Mouse (Mus musculus) forebrain, embryonic 16.5 days (tissue): ENCODE results near the gene Thap12. TPM values are rescaled to one million over a fixed set of nuclear protein-coding genes. Genes with fewer than 3 reads are reported as not detected.

Experiments
- ATAC-seq: fragments of 200-750 bp; cut with Nextera tagmentation; 2 replicates; pipeline ENCODE4 v1.8.0; 2017; ENCODE audit warnings: mild to moderate bottlenecking, moderate library complexity
- H3K27ac ChIP-seq: fragments of 300-500 bp; sonication (generic); 2 replicates; pipeline ENCODE4 v1.5.1; 2014; ENCODE audit warnings: low read length, control low read depth
- H3K27me3 ChIP-seq: fragments of 300-500 bp; sonication (generic); replicated peaks from 2 replicates; pipeline ENCODE4 v1.6.1; 2014; ENCODE audit warnings: low read length; ENCODE audit not compliant: control insufficient read depth, insufficient read depth
- H3K36me3 ChIP-seq: fragments of 300-500 bp; sonication (generic); 2 replicates; pipeline ENCODE4 v1.6.1; 2014; ENCODE audit not compliant: control insufficient read depth, insufficient read depth
- H3K4me1 ChIP-seq: fragments of 300-500 bp; sonication (generic); replicated peaks from 2 replicates; pipeline ENCODE4 v1.6.1; 2014; ENCODE audit warnings: low read length; ENCODE audit not compliant: control insufficient read depth, insufficient read depth
- H3K4me2 ChIP-seq: fragments of 300-500 bp; sonication (generic); 2 replicates; pipeline ENCODE4 v1.6.1; 2014; ENCODE audit warnings: mild to moderate bottlenecking, low read length, control low read depth
- H3K4me3 ChIP-seq: fragments of 300-500 bp; sonication (generic); replicated peaks from 2 replicates; pipeline ENCODE4 v1.5.1; 2014; ENCODE audit warnings: mild to moderate bottlenecking, low read length, control low read depth
- H3K9ac ChIP-seq: fragments of 300-500 bp; sonication (generic); replicated peaks from 2 replicates; pipeline ENCODE4 v1.6.1; 2014; ENCODE audit warnings: low read depth, low read length, control low read depth
- H3K9me3 ChIP-seq: fragments of 300-500 bp; sonication (generic); 2 replicates; pipeline ENCODE4 v1.6.1; 2016; ENCODE audit warnings: low read length; ENCODE audit not compliant: control insufficient read depth
- WGBS: fragments of 180-500 bp; shearing (Covaris S2); extraction: QIAGEN DNeasy Blood & Tissue Kit; methylation state at CpG from one replicate; pipeline ENCODE4 v1.1.7; 2014; 5-methylcytosine and 5-hydroxymethylcytosine counted together
- polyA plus RNA-seq: library from polyadenylated mRNA; unstranded; fragments of >200 nt; fragmentation: Nextera tagmentation; extraction: Ambion mirVana; gene quantifications from 2 replicates; pipeline ENCODE4 v1.2.1, GENCODE M21; 2015

The Thap12 gene
- polyA plus RNA-seq, 1 experiment from 2014 or later: 50.8 TPM

- WGBS: 67% methylated on average over 3 of the region's 3 CpGs
- no peak overlapping the region for H3K27ac ChIP-seq
- peaks cover 21% of the 10 kb centered on the region for H3K36me3 ChIP-seq
- H3K4me1 ChIP-seq: no peaks in the 10 kb centered on the region
- H3K9me3 ChIP-seq: no peaks in the 10 kb centered on the region
- no peak overlapping the region for H3K9ac ChIP-seq
- no peak overlapping the region for H3K4me3 ChIP-seq
- H3K27me3 ChIP-seq: no peaks in the 10 kb centered on the region
- no peak overlapping the region for H3K4me2 ChIP-seq
- ATAC-seq: no peak
Measured at GRCm38 (mm10) chr7:98717438-98717837, 14.5 kb downstream of the Thap12 start.

GRCm38 (mm10) chr7:98719761-98720160 is 16.9 kb downstream of the Thap12 start:
- Histone ChIP-seq H3K4me2 (no peak overlapping the region), H3K27me3 (no peaks in the 10 kb centered on the region), H3K4me1 (no peaks in the 10 kb centered on the region), H3K4me3 (no peak overlapping the region), H3K36me3 (peaks cover 18% of the 10 kb centered on the region), H3K27ac (no peak overlapping the region), H3K9me3 (no peaks in the 10 kb centered on the region), H3K9ac (no peak overlapping the region)
- ATAC-seq: no peak
- 85% methylated on average over 3 of the region's 3 CpGs for WGBS

- Histone ChIP-seq H3K27ac (no peak overlapping the region), H3K36me3 (peaks cover 8% of the 10 kb centered on the region), H3K4me3 (no peak overlapping the region), H3K27me3 (no peaks in the 10 kb centered on the region), H3K9ac (no peak overlapping the region), H3K4me2 (no peak overlapping the region), H3K9me3 (no peaks in the 10 kb centered on the region), H3K4me1 (no peaks in the 10 kb centered on the region)
- ATAC-seq: no peak
- WGBS: 15% methylated on average over 3 of the region's 3 CpGs
Measured at GRCm38 (mm10) chr7:98720731-98721130, 17.8 kb downstream of the Thap12 start.

GRCm38 (mm10) chr7:98721172-98721571 is 18.3 kb downstream of the Thap12 start:
- Histone ChIP-seq H3K4me3 (no peak overlapping the region), H3K36me3 (peaks cover 4% of the 10 kb centered on the region), H3K27ac (no peak overlapping the region), H3K9ac (no peak overlapping the region), H3K4me1 (no peaks in the 10 kb centered on the region), H3K9me3 (no peaks in the 10 kb centered on the region), H3K27me3 (no peaks in the 10 kb centered on the region), H3K4me2 (no peak overlapping the region)
- ATAC-seq: no peak
- WGBS: 46% methylated on average over 5 of the region's 5 CpGs

- ATAC-seq: no peak
- 57% methylated on average over 6 of the region's 6 CpGs for WGBS
- no peak overlapping the region for H3K9ac ChIP-seq
- no peak overlapping the region for H3K27ac ChIP-seq
- no peaks in the 10 kb centered on the region for H3K4me1 ChIP-seq
- no peaks in the 10 kb centered on the region for H3K36me3 ChIP-seq
- H3K9me3 ChIP-seq: no peaks in the 10 kb centered on the region
- no peak overlapping the region for H3K4me3 ChIP-seq
- no peak overlapping the region for H3K4me2 ChIP-seq
- no peaks in the 10 kb centered on the region for H3K27me3 ChIP-seq
Measured at GRCm38 (mm10) chr7:98721623-98722022, 18.7 kb downstream of the Thap12 start.

GRCm38 (mm10) chr7:98725686-98726195 is 22.8 kb downstream of the Thap12 start:
- H3K4me1 ChIP-seq: peaks cover 9% of the 10 kb centered on the region; the same call in 1 of the 2 replicates
- no peak overlapping the region for H3K9ac ChIP-seq
- no peaks in the 10 kb centered on the region for H3K36me3 ChIP-seq
- ATAC-seq: no peak
- no peaks in the 10 kb centered on the region for H3K9me3 ChIP-seq
- 87% methylated on average over 6 of the region's 6 CpGs for whole genome bisulfite sequencing
- H3K27ac ChIP-seq: no peak overlapping the region
- H3K4me2 ChIP-seq: no peak overlapping the region
- H3K4me3 ChIP-seq: no peak overlapping the region
- no peaks in the 10 kb centered on the region for H3K27me3 ChIP-seq

GRCm38 (mm10) chr7:98727986-98728385 is 25.1 kb downstream of the Thap12 start:
- Histone ChIP-seq H3K9me3 (no peaks in the 10 kb centered on the region), H3K4me1 (peaks cover 9% of the 10 kb centered on the region; the same call in 1 of the 2 replicates), H3K36me3 (no peaks in the 10 kb centered on the region), H3K4me2 (no peak overlapping the region), H3K27ac (no peak overlapping the region), H3K27me3 (0 out of 2 replicates have a peak, but pooled peaks cover 3% of the 10 kb centered on the region), H3K4me3 (no peak overlapping the region), H3K9ac (no peak overlapping the region)
- no peak for ATAC-seq
- 95% methylated on average over 1 of the region's 1 CpGs for WGBS

- Histone ChIP-seq H3K4me3 (no peak overlapping the region), H3K9me3 (no peaks in the 10 kb centered on the region), H3K9ac (no peak overlapping the region), H3K4me2 (no peak overlapping the region), H3K4me1 (peaks cover 9% of the 10 kb centered on the region; the same call in 1 of the 2 replicates), H3K27ac (no peak overlapping the region), H3K27me3 (0 out of 2 replicates have a peak, but pooled peaks cover 3% of the 10 kb centered on the region), H3K36me3 (no peaks in the 10 kb centered on the region)
- no peak for ATAC-seq
- 72% methylated on average over 3 of the region's 3 CpGs for WGBS
Measured at GRCm38 (mm10) chr7:98728499-98728898, 25.6 kb downstream of the Thap12 start.

- 0 out of 2 replicates have a peak, but pooled peaks cover 3% of the 10 kb centered on the region for H3K27me3 ChIP-seq
- peak overlapping the region; percentile 30 for H3K4me3 ChIP-seq
- 0 out of 2 replicates have a peak, but pooled peaks have one; percentile 38 for ATAC-seq
Measured at GRCm38 (mm10) chr7:98729661-98730271, 26.9 kb downstream of the Thap12 start.

More at GRCm38 (mm10) chr7:98729661-98730271, 26.9 kb downstream of the Thap12 start:
- Histone ChIP-seq H3K4me1 (peaks cover 10% of the 10 kb centered on the region), H3K27ac (no peak overlapping the region; the same call in 1 of the 2 replicates), H3K4me2 (peak overlapping the region; percentile 51), H3K9ac (peak overlapping the region; percentile 42; the same call in 1 of the 2 replicates), H3K36me3 (no peaks in the 10 kb centered on the region), H3K9me3 (no peaks in the 10 kb centered on the region)
- WGBS: 9% methylated on average over 19 of the region's 19 CpGs
